Mouse (Mus musculus): ENCODE results near the gene Fap. TPM values are rescaled to one million over a fixed set of nuclear protein-coding genes. Genes with fewer than 3 reads are reported as not detected.

Fap gene
- polyA plus RNA-seq, 1 experiment from 2014 or later, result 0.40 TPM

DNA sequence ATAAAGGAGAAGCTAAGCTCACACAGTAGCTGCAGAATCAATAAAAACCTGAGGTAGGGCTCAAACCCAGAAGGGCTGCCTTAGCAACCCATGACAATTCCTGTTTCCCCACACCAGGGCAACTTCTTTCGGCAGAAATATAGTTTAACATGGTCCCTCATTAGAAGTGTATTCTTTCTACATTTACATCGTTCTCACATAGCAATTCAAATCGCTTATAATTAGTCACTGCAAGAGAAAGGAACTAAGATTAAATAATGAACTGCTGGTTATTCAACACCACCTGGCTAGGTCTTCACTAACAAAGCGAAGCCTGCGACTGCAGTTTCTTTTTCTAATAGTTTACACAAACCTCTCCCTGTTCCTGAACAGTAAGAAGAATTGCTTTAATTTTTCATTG lies 66.7 kb downstream of the Fap start:
- Histone ChIP-seq H3K4me3 (ENCODE audit: low read depth, low read length) (no peak overlapping the region), H3K27ac (ENCODE audit: low read depth, low read length) (no peak overlapping the region), H3K27me3 (ENCODE audit: control insufficient read depth, insufficient read depth, low read length) (no peaks in the 10 kb centered on the region), H3K9ac (replicated peaks; ENCODE audit: low read depth, low read length) (no peak overlapping the region), H3K9me3 (ENCODE audit: control insufficient read depth, low read length) (no peaks in the 10 kb centered on the region), H3K4me2 (ENCODE audit: low read depth, low read length) (no peak overlapping the region), H3K36me3 (ENCODE audit: control insufficient read depth, insufficient read depth, low read length) (no peaks in the 10 kb centered on the region), H3K4me1 (ENCODE audit: control insufficient read depth, insufficient read depth, low read length) (no peaks in the 10 kb centered on the region)
- WGBS, result 84% methylated on average over 5 of the region's 5 CpGs
- no peak for ATAC-seq (ENCODE audit: low read depth)

- no peak overlapping the region for H3K4me3 ChIP-seq (ENCODE audit: low read depth, low read length)
- no peaks in the 10 kb centered on the region for H3K9me3 ChIP-seq (ENCODE audit: control insufficient read depth, low read length)
Observed at GRCm38 (mm10) chr2:62506441-62506840, 67.4 kb downstream of the Fap start.

DNA sequence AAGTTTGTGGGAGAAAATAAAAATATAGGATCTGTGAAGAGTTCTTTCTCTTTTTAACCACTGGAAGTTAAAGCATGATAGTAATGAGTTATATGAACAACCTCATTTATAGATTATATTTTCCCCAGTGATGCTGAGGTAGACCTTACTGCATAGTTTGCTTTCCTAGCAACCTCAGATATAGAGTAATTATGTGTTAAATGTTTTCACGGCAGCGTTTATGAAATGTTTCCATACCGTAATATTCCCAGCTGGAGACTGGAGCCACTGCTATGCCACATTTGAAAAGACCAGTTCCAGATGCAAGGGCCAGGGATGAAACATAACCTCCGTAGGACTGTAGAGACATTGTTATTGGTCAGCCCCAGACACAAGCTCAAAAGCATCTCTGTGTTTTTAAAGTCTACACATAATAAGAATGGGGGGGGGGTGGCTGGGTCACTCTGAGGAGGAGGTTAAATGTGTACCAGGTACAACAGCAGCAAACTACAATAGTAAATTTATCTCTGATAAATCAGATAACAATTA lies 69.5 kb downstream of the Fap start:
- ATAC-seq (ENCODE audit: low read depth), result no peak
- H3K9ac ChIP-seq (replicated peaks; ENCODE audit: low read depth, low read length), result no peak overlapping the region
- H3K4me1 ChIP-seq (ENCODE audit: control insufficient read depth, insufficient read depth, low read length), result no peaks in the 10 kb centered on the region
- no peaks in the 10 kb centered on the region for H3K27me3 ChIP-seq (ENCODE audit: control insufficient read depth, insufficient read depth, low read length)
- H3K9me3 ChIP-seq (ENCODE audit: control insufficient read depth, low read length), result no peaks in the 10 kb centered on the region
- H3K36me3 ChIP-seq (ENCODE audit: control insufficient read depth, insufficient read depth, low read length), result no peaks in the 10 kb centered on the region
- no peak overlapping the region for H3K4me3 ChIP-seq (ENCODE audit: low read depth, low read length)
- WGBS, result 70% methylated on average over 4 of the region's 4 CpGs
- no peak overlapping the region for H3K27ac ChIP-seq (ENCODE audit: low read depth, low read length)
- H3K4me2 ChIP-seq (ENCODE audit: low read depth, low read length), result no peak overlapping the region

More at GRCm38 (mm10) chr2:62506441-62506840, 67.4 kb downstream of the Fap start:
- Histone ChIP-seq H3K36me3 (ENCODE audit: control insufficient read depth, insufficient read depth, low read length) (no peaks in the 10 kb centered on the region), H3K27me3 (ENCODE audit: control insufficient read depth, insufficient read depth, low read length) (no peaks in the 10 kb centered on the region), H3K4me2 (ENCODE audit: low read depth, low read length) (no peak overlapping the region), H3K9ac (replicated peaks; ENCODE audit: low read depth, low read length) (no peak overlapping the region), H3K27ac (ENCODE audit: low read depth, low read length) (no peak overlapping the region), H3K4me1 (ENCODE audit: control insufficient read depth, insufficient read depth, low read length) (no peaks in the 10 kb centered on the region)
- ATAC-seq (ENCODE audit: low read depth), result no peak
- 22% methylated on average over 2 of the region's 2 CpGs for WGBS

- H3K9me3 ChIP-seq (ENCODE audit: control insufficient read depth, low read length), result no peaks in the 10 kb centered on the region
- no peaks in the 10 kb centered on the region for H3K36me3 ChIP-seq (ENCODE audit: control insufficient read depth, insufficient read depth, low read length)
- no peak overlapping the region for H3K4me3 ChIP-seq (ENCODE audit: low read depth, low read length)
- no peaks in the 10 kb centered on the region for H3K27me3 ChIP-seq (ENCODE audit: control insufficient read depth, insufficient read depth, low read length)
- no peak for ATAC-seq (ENCODE audit: low read depth)
- H3K4me2 ChIP-seq (ENCODE audit: low read depth, low read length), result no peak overlapping the region
- no peak overlapping the region for H3K9ac ChIP-seq (replicated peaks; ENCODE audit: low read depth, low read length)
- WGBS, result 83% methylated on average over 5 of the region's 5 CpGs
- H3K27ac ChIP-seq (ENCODE audit: low read depth, low read length), result no peak overlapping the region
- H3K4me1 ChIP-seq (ENCODE audit: control insufficient read depth, insufficient read depth, low read length), result no peaks in the 10 kb centered on the region
Observed at GRCm38 (mm10) chr2:62503326-62503725, 70.5 kb downstream of the Fap start.

- Histone ChIP-seq H3K27ac (ENCODE audit: low read depth, low read length) (no peak overlapping the region), H3K36me3 (ENCODE audit: control insufficient read depth, insufficient read depth, low read length) (no peaks in the 10 kb centered on the region), H3K9ac (replicated peaks; ENCODE audit: low read depth, low read length) (no peak overlapping the region), H3K4me1 (ENCODE audit: control insufficient read depth, insufficient read depth, low read length) (no peaks in the 10 kb centered on the region), H3K27me3 (ENCODE audit: control insufficient read depth, insufficient read depth, low read length) (no peaks in the 10 kb centered on the region), H3K9me3 (ENCODE audit: control insufficient read depth, low read length) (no peaks in the 10 kb centered on the region), H3K4me3 (ENCODE audit: low read depth, low read length) (no peak overlapping the region), H3K4me2 (ENCODE audit: low read depth, low read length) (no peak overlapping the region)
- ATAC-seq (ENCODE audit: low read depth), result no peak
- WGBS, result 90% methylated on average over 4 of the region's 4 CpGs
Observed at GRCm38 (mm10) chr2:62502516-62502915, 71.4 kb downstream of the Fap start.

DNA sequence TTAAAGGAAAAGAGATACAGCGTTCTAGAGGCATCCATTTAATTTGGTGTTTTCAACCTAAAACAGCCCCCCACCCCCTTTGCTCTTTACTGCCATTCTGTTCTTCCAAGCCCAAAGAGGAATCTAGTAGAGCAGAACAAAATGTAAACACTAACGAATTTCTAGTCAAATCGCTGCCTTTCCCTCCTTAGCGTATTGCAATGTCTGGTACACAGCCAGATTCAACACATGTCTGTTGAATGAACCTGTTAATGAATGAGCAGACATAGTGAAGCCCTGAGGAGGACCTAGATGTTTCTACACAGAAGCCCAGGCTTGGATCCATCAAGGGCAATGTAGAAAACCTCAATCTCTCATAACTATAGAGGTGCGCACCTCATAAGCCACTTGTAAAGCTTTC lies 75.1 kb downstream of the Fap start:
- WGBS, result 89% methylated on average over 5 of the region's 5 CpGs
- H3K9me3 ChIP-seq (ENCODE audit: control insufficient read depth, low read length), result no peaks in the 10 kb centered on the region
- no peak for ATAC-seq (ENCODE audit: low read depth)
- H3K4me2 ChIP-seq (ENCODE audit: low read depth, low read length), result no peak overlapping the region
- no peak overlapping the region for H3K27ac ChIP-seq (ENCODE audit: low read depth, low read length)
- H3K27me3 ChIP-seq (ENCODE audit: control insufficient read depth, insufficient read depth, low read length), result no peaks in the 10 kb centered on the region
- no peak overlapping the region for H3K4me3 ChIP-seq (ENCODE audit: low read depth, low read length)
- H3K36me3 ChIP-seq (ENCODE audit: control insufficient read depth, insufficient read depth, low read length), result no peaks in the 10 kb centered on the region
- H3K9ac ChIP-seq (replicated peaks; ENCODE audit: low read depth, low read length), result no peak overlapping the region
- H3K4me1 ChIP-seq (ENCODE audit: control insufficient read depth, insufficient read depth, low read length), result no peaks in the 10 kb centered on the region

GRCm38 (mm10) chr2:62498086-62498485 lies 75.8 kb downstream of the Fap start:
- no peak overlapping the region for H3K4me3 ChIP-seq (ENCODE audit: low read depth, low read length)
- no peaks in the 10 kb centered on the region for H3K36me3 ChIP-seq (ENCODE audit: control insufficient read depth, insufficient read depth, low read length)
- no peaks in the 10 kb centered on the region for H3K9me3 ChIP-seq (ENCODE audit: control insufficient read depth, low read length)
- H3K4me1 ChIP-seq (ENCODE audit: control insufficient read depth, insufficient read depth, low read length), result no peaks in the 10 kb centered on the region
- no peak overlapping the region for H3K27ac ChIP-seq (ENCODE audit: low read depth, low read length)
- H3K27me3 ChIP-seq (ENCODE audit: control insufficient read depth, insufficient read depth, low read length), result no peaks in the 10 kb centered on the region
- no peak overlapping the region for H3K4me2 ChIP-seq (ENCODE audit: low read depth, low read length)
- 85% methylated on average over 4 of the region's 4 CpGs for WGBS
- ATAC-seq (ENCODE audit: low read depth), result no peak
- no peak overlapping the region for H3K9ac ChIP-seq (replicated peaks; ENCODE audit: low read depth, low read length)

DNA sequence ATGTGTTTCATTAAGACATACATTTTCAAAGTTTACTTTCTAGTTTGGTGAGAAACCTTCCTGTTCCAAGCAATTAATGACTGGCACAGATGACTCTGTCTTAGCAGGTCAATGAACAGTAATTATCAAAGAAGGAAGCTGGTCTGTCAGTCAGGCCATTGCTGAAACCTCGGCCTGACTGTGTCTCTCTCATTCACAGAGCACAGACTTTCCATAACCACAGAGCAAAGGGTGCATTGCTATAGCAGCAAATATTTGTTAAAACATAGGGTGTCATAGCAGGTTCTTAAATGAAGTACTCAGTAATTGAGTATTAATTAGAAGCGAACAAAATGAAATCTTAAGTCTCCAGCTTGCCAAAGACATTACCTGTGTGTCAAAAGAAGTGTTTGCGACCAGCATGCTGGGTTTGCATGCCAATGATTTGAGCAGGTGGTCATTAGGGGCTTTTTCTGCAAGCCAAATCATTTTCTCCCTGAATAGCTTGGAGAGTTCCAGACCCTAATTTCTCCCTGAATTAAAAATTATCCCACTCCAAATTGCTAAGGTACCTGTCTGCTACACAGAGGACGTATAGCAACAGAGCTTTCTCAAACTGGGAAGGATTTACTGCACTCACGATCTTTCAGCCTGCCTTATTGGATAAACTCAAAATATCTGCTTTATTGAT lies 76.4 kb downstream of the Fap start:
- no peak overlapping the region for H3K27ac ChIP-seq (ENCODE audit: low read depth, low read length)
- no peak overlapping the region for H3K4me2 ChIP-seq (ENCODE audit: low read depth, low read length)
- H3K27me3 ChIP-seq (ENCODE audit: control insufficient read depth, insufficient read depth, low read length), result no peaks in the 10 kb centered on the region
- no peaks in the 10 kb centered on the region for H3K9me3 ChIP-seq (ENCODE audit: control insufficient read depth, low read length)
- no peak overlapping the region for H3K9ac ChIP-seq (replicated peaks; ENCODE audit: low read depth, low read length)
- 72% methylated on average over 5 of the region's 5 CpGs for WGBS
- H3K4me3 ChIP-seq (ENCODE audit: low read depth, low read length), result no peak overlapping the region
- ATAC-seq (ENCODE audit: low read depth), result no peak
- no peaks in the 10 kb centered on the region for H3K4me1 ChIP-seq (ENCODE audit: control insufficient read depth, insufficient read depth, low read length)
- no peaks in the 10 kb centered on the region for H3K36me3 ChIP-seq (ENCODE audit: control insufficient read depth, insufficient read depth, low read length)

- Histone ChIP-seq H3K9ac (replicated peaks; ENCODE audit: low read depth, low read length) (no peak overlapping the region), H3K36me3 (ENCODE audit: control insufficient read depth, insufficient read depth, low read length) (no peaks in the 10 kb centered on the region), H3K27me3 (ENCODE audit: control insufficient read depth, insufficient read depth, low read length) (no peaks in the 10 kb centered on the region), H3K4me3 (ENCODE audit: low read depth, low read length) (no peak overlapping the region), H3K9me3 (ENCODE audit: control insufficient read depth, low read length) (no peaks in the 10 kb centered on the region), H3K4me1 (ENCODE audit: control insufficient read depth, insufficient read depth, low read length) (no peaks in the 10 kb centered on the region), H3K27ac (ENCODE audit: low read depth, low read length) (no peak overlapping the region), H3K4me2 (ENCODE audit: low read depth, low read length) (no peak overlapping the region)
- WGBS, result 79% methylated on average over 4 of the region's 4 CpGs
- ATAC-seq (ENCODE audit: low read depth), result no peak
Observed at GRCm38 (mm10) chr2:62495407-62495806, 78.5 kb downstream of the Fap start.

Data from neural tube, embryonic 14.5 days (tissue).